Comparison of ENCODE assay signal across 8 mouse cellular contexts in genomic region chr4:43669428-43669794, GRCm38 (mm10). TPM values are rescaled to one million over a fixed set of nuclear protein-coding genes. Genes with fewer than 3 reads are reported as not detected.
DNase-seq lines count a peak whose midpoint lies in the region; ATAC-seq lines count a peak whose summit lies in the region.

No protein-coding gene starts in this region.

- WGBS in heart, embryonic 10.5 days = under 1% methylated on average over 24 of the region's 25 CpGs
- WGBS in stomach, embryonic 16.5 days = under 1% methylated on average over 24 of the region's 25 CpGs

- H3K4me1 ChIP-seq in heart, embryonic 10.5 days = peaks cover 42% of the 10 kb centered on the region
- H3K4me1 ChIP-seq in megakaryocyte, embryonic 14.5 days = peaks cover 24% of the 10 kb centered on the region
- H3K4me1 ChIP-seq in stomach, embryonic 16.5 days (ENCODE audit: control insufficient read depth, insufficient read depth, low read length) = peaks cover 13% of the 10 kb centered on the region

- peak overlapping the region; percentile 89 for H3K4me2 ChIP-seq in stomach, embryonic 16.5 days (ENCODE audit: low read depth, low read length)

- H3K9ac ChIP-seq in stomach, embryonic 16.5 days (ENCODE audit: low read length) = peak overlapping the region; percentile 94

- no peaks in the 10 kb centered on the region for H3K9me3 ChIP-seq in heart, embryonic 10.5 days
- H3K9me3 ChIP-seq in megakaryocyte, embryonic 14.5 days = no peaks in the 10 kb centered on the region
- H3K9me3 ChIP-seq in stomach, embryonic 16.5 days (replicated peaks; ENCODE audit: control insufficient read depth, low read length) = no peaks in the 10 kb centered on the region

- H3K27ac ChIP-seq in heart, embryonic 10.5 days = peak overlapping the region; percentile 94
- peak overlapping the region; percentile 57 for H3K27ac ChIP-seq in stomach, embryonic 16.5 days (ENCODE audit: low read length)

- H3K36me3 ChIP-seq in heart, embryonic 10.5 days = peaks cover 2% of the 10 kb centered on the region; the same call in 1 of the 2 replicates
- H3K36me3 ChIP-seq in megakaryocyte, embryonic 14.5 days (replicated peaks; ENCODE audit: low read length) = no peaks in the 10 kb centered on the region
- H3K36me3 ChIP-seq in stomach, embryonic 16.5 days (ENCODE audit: control insufficient read depth, insufficient read depth, low read length) = no peaks in the 10 kb centered on the region

- peaks cover 54% of the 10 kb centered on the region for H3K27me3 ChIP-seq in heart, embryonic 10.5 days (ENCODE audit: insufficient read depth, poor library complexity, severe bottlenecking)
- peaks cover 44% of the 10 kb centered on the region for H3K27me3 ChIP-seq in megakaryocyte, embryonic 14.5 days (replicated peaks)
- H3K27me3 ChIP-seq in stomach, embryonic 16.5 days (ENCODE audit: control insufficient read depth, insufficient read depth, low read length) = peaks cover 4% of the 10 kb centered on the region; the same call in 1 of the 2 replicates

- H3K4me3 ChIP-seq in heart, embryonic 10.5 days = peak overlapping the region; percentile 77
- H3K4me3 ChIP-seq in megakaryocyte, embryonic 14.5 days (replicated peaks) = peak overlapping the region; percentile 92
- H3K4me3 ChIP-seq in stomach, embryonic 16.5 days (replicated peaks; ENCODE audit: low read length) = peak overlapping the region; percentile 80

- peak; percentile 11 for DNase-seq in 416B (ENCODE audit: low read depth)
- peak; percentile 88 for DNase-seq in Muller cell, postnatal 12 days (ENCODE audit: inconsistent ontology term)
- DNase-seq in embryo, embryonic 9.5 days (ENCODE audit: extremely low spot score) = peak; percentile 85
- DNase-seq in heart, embryonic 10.5 days (ENCODE audit: low spot score) = no peak
- DNase-seq in kidney, postnatal 36 days = peak; percentile 64 to 84
- no peak for DNase-seq in layer of hippocampus, adult 9-11 months

- peak; percentile 82 for ATAC-seq in stomach, embryonic 16.5 days (ENCODE audit: insufficient read depth, low FRiP score)

RNA-seq across cellular contexts. Expression of gene Fam221b, which starts 0.5 kb away (rescaled TPM):
- polyA plus RNA-seq in heart, embryonic 10.5 days (2016; fragmentation: Nextera tagmentation; extraction: Ambion mirVana) = 1.7 and 1.9 TPM in 2 replicates
- 0.29 TPM in 1 of 2 replicates, not detected in the other for polyA plus RNA-seq in megakaryocyte, embryonic 14.5 days (2012; ENCODE audit: insufficient read depth, low replicate concordance)
- 2.6 and 3.2 TPM in 2 replicates for polyA plus RNA-seq in stomach, embryonic 16.5 days (2015; fragmentation: Nextera tagmentation; extraction: Ambion mirVana)

RNA-seq across cellular contexts. Expression of gene Tmem8b, which starts 0.6 kb away (rescaled TPM):
- polyA plus RNA-seq in heart, embryonic 10.5 days (2016; fragmentation: Nextera tagmentation; extraction: Ambion mirVana) = 2.7 and 3.3 TPM in 2 replicates
- polyA plus RNA-seq in megakaryocyte, embryonic 14.5 days (2012; ENCODE audit: insufficient read depth, low replicate concordance) = 2.8 TPM in 1 of 2 replicates, not detected in the other
- polyA plus RNA-seq in stomach, embryonic 16.5 days (2015; fragmentation: Nextera tagmentation; extraction: Ambion mirVana) = 3.0 and 3.5 TPM in 2 replicates

RNA-seq across cellular contexts. Expression of gene Hint2, which starts 13.1 kb away (rescaled TPM):
- 101 and 117 TPM in 2 replicates for polyA plus RNA-seq in heart, embryonic 10.5 days (2016; fragmentation: Nextera tagmentation; extraction: Ambion mirVana)
- polyA plus RNA-seq in megakaryocyte, embryonic 14.5 days (2012; ENCODE audit: insufficient read depth, low replicate concordance) = 8.0 and 30.1 TPM in 2 replicates
- 97.0 and 101 TPM in 2 replicates for polyA plus RNA-seq in stomach, embryonic 16.5 days (2015; fragmentation: Nextera tagmentation; extraction: Ambion mirVana)

RNA-seq across cellular contexts. Expression of gene Spag8, which starts 16.0 kb away (rescaled TPM):
- polyA plus RNA-seq in heart, embryonic 10.5 days (2016; fragmentation: Nextera tagmentation; extraction: Ambion mirVana) = 0.63 and 2.0 TPM in 2 replicates
- not detected in 2 replicates for polyA plus RNA-seq in megakaryocyte, embryonic 14.5 days (2012; ENCODE audit: insufficient read depth, low replicate concordance)
- polyA plus RNA-seq in stomach, embryonic 16.5 days (2015; fragmentation: Nextera tagmentation; extraction: Ambion mirVana) = 1.3 TPM in 2 replicates

RNA-seq across cellular contexts. Expression of gene Olfr70, which starts 31.2 kb away (rescaled TPM):
- polyA plus RNA-seq in heart, embryonic 10.5 days (2016; fragmentation: Nextera tagmentation; extraction: Ambion mirVana) = not detected in 2 replicates
- not detected in 2 replicates for polyA plus RNA-seq in megakaryocyte, embryonic 14.5 days (2012; ENCODE audit: insufficient read depth, low replicate concordance)
- polyA plus RNA-seq in stomach, embryonic 16.5 days (2015; fragmentation: Nextera tagmentation; extraction: Ambion mirVana) = not detected in 2 replicates

Comparison
In these comparisons a context has a peak if more than half of its experiments do, and no peak if none do; other contexts are left out.
1. DNase-seq: peak in 416B (single experiment), Muller cell, postnatal 12 days (single experiment), embryo, embryonic 9.5 days (single experiment) and kidney, postnatal 36 days (2 of 2); none in heart, embryonic 10.5 days (single experiment) and layer of hippocampus, adult 9-11 months (single experiment).
2. Peak in every context shown above with its lines, with median percentiles within 50 percentile points of each other: H3K4me3 ChIP-seq.